Mouse (Mus musculus) ES-Bruce4 (cell line): ENCODE measurements at regions not wholly inside any gene's neighbourhood (a gene's known extent, or its start where the extent isn't known, plus 50 kb on each side); places are given as distances from the start of the nearest gene placed in this dataset.
A peak's percentile ranks its signal among the peaks of the same experiment; 100 is the strongest.

ENCODE experiments used
- H3K27ac ChIP-seq: 2 replicates; pipeline ENCODE4 v1.5.1; 2012; ENCODE audit warnings: low read length, inconsistent platforms; ENCODE audit not compliant: insufficient read depth
- H3K27me3 ChIP-seq: 2 replicates; pipeline ENCODE4 v1.6.1; 2012; ENCODE audit warnings: mild to moderate bottlenecking, low read length, inconsistent platforms; ENCODE audit not compliant: control insufficient read depth, poor library complexity, insufficient read depth, severe bottlenecking
- H3K36me3 ChIP-seq: 2 replicates; pipeline ENCODE4 v1.6.1; 2012; ENCODE audit warnings: inconsistent platforms, mild to moderate bottlenecking, low read length, moderate library complexity; ENCODE audit not compliant: control insufficient read depth, poor library complexity, insufficient read depth, severe bottlenecking
- H3K4me1 ChIP-seq: one replicate; pipeline ENCODE4 v1.8.1; 2011; ENCODE audit warnings: low read length; ENCODE audit not compliant: control insufficient read depth, insufficient read depth
- H3K4me3 ChIP-seq: 2 replicates; pipeline ENCODE4 v1.5.1; 2011; ENCODE audit warnings: low read depth, mild to moderate bottlenecking, low read length
- H3K9ac ChIP-seq: 2 replicates; pipeline ENCODE4 v1.6.1; 2012; ENCODE audit warnings: low read depth, mild to moderate bottlenecking, inconsistent platforms; ENCODE audit not compliant: poor library complexity, severe bottlenecking
- H3K9me3 ChIP-seq: replicated peaks from 2 replicates; pipeline ENCODE4 v1.6.1; 2012; ENCODE audit warnings: mild to moderate bottlenecking, low read length, inconsistent platforms; ENCODE audit not compliant: control insufficient read depth, poor library complexity, insufficient read depth, severe bottlenecking
- CTCF ChIP-seq: IDR thresholded peaks from one replicate; pipeline ENCODE4 v1.8.1; 2011; ENCODE audit warnings: low read depth, low read length
- EP300 ChIP-seq: IDR thresholded peaks from 2 replicates; pipeline ENCODE4 v1.6.1; 2011; ENCODE audit warnings: low read depth, low read length; ENCODE audit not compliant: insufficient read depth
- POLR2A ChIP-seq: IDR thresholded peaks from one replicate; pipeline ENCODE4 v1.8.1; 2011; ENCODE audit warnings: low read length; ENCODE audit not compliant: insufficient read depth

GRCm38 (mm10) chr8:89872768-89873167, 475.4 kb downstream of the Tox3 start:
- no peaks in the 10 kb centered on the region for H3K27me3 ChIP-seq
- H3K27ac ChIP-seq, result no peak overlapping the region
- no peaks in the 10 kb centered on the region for H3K36me3 ChIP-seq
- peaks cover 6% of the 10 kb centered on the region for H3K9me3 ChIP-seq
- no peak overlapping the region for H3K9ac ChIP-seq
- no peaks in the 10 kb centered on the region for H3K4me1 ChIP-seq
- no peak overlapping the region for H3K4me3 ChIP-seq
- no peak for TF ChIP-seq EP300
- no peak for TF ChIP-seq POLR2A
- no peak for TF ChIP-seq CTCF

- no peak overlapping the region for H3K9ac ChIP-seq
- H3K27ac ChIP-seq, result no peak overlapping the region
- H3K36me3 ChIP-seq, result no peaks in the 10 kb centered on the region
- no peak overlapping the region for H3K4me3 ChIP-seq
- H3K4me1 ChIP-seq, result no peaks in the 10 kb centered on the region
- H3K27me3 ChIP-seq, result no peaks in the 10 kb centered on the region
- TF ChIP-seq CTCF (peak; percentile 1), POLR2A (no peak), EP300 (no peak)
- H3K9me3 ChIP-seq, result peaks cover 6% of the 10 kb centered on the region
Observed at GRCm38 (mm10) chr8:89871966-89872365, 476.2 kb downstream of the Tox3 start.

- H3K4me1 ChIP-seq, result no peaks in the 10 kb centered on the region
- H3K9me3 ChIP-seq, result no peaks in the 10 kb centered on the region
- H3K27ac ChIP-seq, result no peak overlapping the region
- H3K4me3 ChIP-seq, result no peak overlapping the region
- no peaks in the 10 kb centered on the region for H3K36me3 ChIP-seq
- H3K27me3 ChIP-seq, result no peaks in the 10 kb centered on the region
- TF ChIP-seq POLR2A, result no peak
- TF ChIP-seq CTCF, result no peak
- no peak for TF ChIP-seq EP300
- H3K9ac ChIP-seq, result no peak overlapping the region
Observed at GRCm38 (mm10) chr8:89859813-89860212, 488.3 kb downstream of the Tox3 start.

GRCm38 (mm10) chr8:89858706-89859385, 489.3 kb downstream of the Tox3 start:
- TF ChIP-seq CTCF (no peak), EP300 (no peak), POLR2A (no peak)

GRCm38 (mm10) chr8:89855556-89855955, 492.6 kb downstream of the Tox3 start:
- Histone ChIP-seq H3K36me3 (no peaks in the 10 kb centered on the region), H3K9me3 (no peaks in the 10 kb centered on the region), H3K4me3 (no peak overlapping the region), H3K27ac (no peak overlapping the region), H3K4me1 (no peaks in the 10 kb centered on the region), H3K9ac (no peak overlapping the region), H3K27me3 (no peaks in the 10 kb centered on the region)
- no peak for TF ChIP-seq CTCF

More at GRCm38 (mm10) chr8:89858706-89859385, 489.3 kb downstream of the Tox3 start:
- Histone ChIP-seq H3K4me3 (no peak overlapping the region), H3K36me3 (no peaks in the 10 kb centered on the region), H3K9ac (no peak overlapping the region), H3K4me1 (no peaks in the 10 kb centered on the region), H3K9me3 (no peaks in the 10 kb centered on the region), H3K27ac (no peak overlapping the region), H3K27me3 (no peaks in the 10 kb centered on the region)

- Histone ChIP-seq H3K9ac (no peak overlapping the region), H3K4me1 (no peaks in the 10 kb centered on the region), H3K27me3 (no peaks in the 10 kb centered on the region), H3K27ac (no peak overlapping the region), H3K9me3 (no peaks in the 10 kb centered on the region), H3K4me3 (no peak overlapping the region), H3K36me3 (no peaks in the 10 kb centered on the region)
- TF ChIP-seq EP300, result no peak
- peak; percentile 6 for TF ChIP-seq CTCF
Observed at GRCm38 (mm10) chr8:89850209-89850796, 497.8 kb downstream of the Tox3 start.
